Mouse (Mus musculus) midbrain, embryonic 10.5 days (tissue): Measurements from ENCODE around the gene C1ql1. TPM values are rescaled to one million over a fixed set of nuclear protein-coding genes. Genes with fewer than 3 reads are reported as not detected.

Experiments
- DNase-seq: peaks from one replicate; pipeline ENCODE4 v3.0.0-alpha.2; 2017; ENCODE audit warnings: low spot score
- H3K27ac ChIP-seq: fragments of 300-500 bp; sonication (generic); replicated peaks from 2 replicates; pipeline ENCODE4 v1.5.1; 2016; ENCODE audit warnings: mild to moderate bottlenecking
- H3K27me3 ChIP-seq: fragments of 300-500 bp; sonication (generic); 2 replicates; pipeline ENCODE4 v1.6.1; 2016; ENCODE audit warnings: low read depth, mild to moderate bottlenecking; ENCODE audit not compliant: poor library complexity, severe bottlenecking
- H3K36me3 ChIP-seq: fragments of 300-500 bp; sonication (generic); 2 replicates; pipeline ENCODE4 v1.6.1; 2016; ENCODE audit warnings: mild to moderate bottlenecking, moderate library complexity
- H3K4me1 ChIP-seq: fragments of 300-500 bp; sonication (generic); 2 replicates; pipeline ENCODE4 v1.6.1; 2016
- H3K4me3 ChIP-seq: fragments of 300-500 bp; sonication (generic); 2 replicates; pipeline ENCODE4 v1.5.1; 2016; ENCODE audit warnings: mild to moderate bottlenecking, moderate library complexity
- H3K9me3 ChIP-seq: fragments of 300-500 bp; sonication (generic); replicated peaks from 2 replicates; pipeline ENCODE4 v1.6.1; 2016; ENCODE audit warnings: mild to moderate bottlenecking
- WGBS: fragments of 180-500 bp; shearing (Covaris S2); methylation state at CpG from one replicate; pipeline ENCODE4 v1.1.7; 2016; 5-methylcytosine and 5-hydroxymethylcytosine counted together
- polyA plus RNA-seq: library from polyadenylated mRNA; unstranded; fragments of >200 nt; fragmentation: Nextera tagmentation; extraction: Ambion mirVana; gene quantifications from 2 replicates; pipeline ENCODE4 v1.2.1, GENCODE M21; 2016

Gene C1ql1
- polyA plus RNA-seq, result 3.0 and 5.8 TPM in 2 replicates

- peak within 1 kb of the TSS; percentile 73 for H3K27ac ChIP-seq
- under 1% methylated on average over 87 of the region's 87 CpGs for WGBS
- H3K4me3 ChIP-seq, result peak within 1 kb of the TSS; percentile 60
- peak; percentile 92 for DNase-seq
- peaks cover 48% of the 10 kb centered on the region for H3K4me1 ChIP-seq
- H3K9me3 ChIP-seq, result no peaks in the 10 kb centered on the region
- peaks cover 99% of the 10 kb centered on the region for H3K27me3 ChIP-seq
- H3K36me3 ChIP-seq, result no peaks in the 10 kb centered on the region
Observed at GRCm38 (mm10) chr11:102946265-102946991, at the start of gene C1ql1. Gene C1ql1 (minus strand): TSS chr11:102946688.

- Histone ChIP-seq H3K27me3 (peaks cover 27% of the 10 kb centered on the region), H3K4me1 (peaks cover 62% of the 10 kb centered on the region), H3K9me3 (no peaks in the 10 kb centered on the region), H3K4me3 (no peak overlapping the region), H3K36me3 (peaks cover 65% of the 10 kb centered on the region), H3K27ac (no peak overlapping the region)
- WGBS, result 92% methylated on average over 18 of the region's 18 CpGs
- DNase-seq, result no peak
Observed at GRCm38 (mm10) chr11:102994952-102995351, 48.5 kb upstream of the C1ql1 start.

- no peak for DNase-seq
- Histone ChIP-seq H3K27me3 (peaks cover 42% of the 10 kb centered on the region), H3K36me3 (peaks cover 51% of the 10 kb centered on the region), H3K9me3 (no peaks in the 10 kb centered on the region), H3K4me1 (peaks cover 55% of the 10 kb centered on the region), H3K4me3 (no peak overlapping the region), H3K27ac (no peak overlapping the region; the same call in 1 of the 2 replicates)
- WGBS, result 48% methylated on average over 17 of the region's 17 CpGs
Observed at GRCm38 (mm10) chr11:102993420-102994029, 47.0 kb upstream of the C1ql1 start.

GRCm38 (mm10) chr11:102992940-102993339 is 46.5 kb upstream of the C1ql1 start:
- DNase-seq, result peak; percentile 78
- Histone ChIP-seq H3K36me3 (peaks cover 45% of the 10 kb centered on the region), H3K4me3 (no peak overlapping the region), H3K27ac (no peak overlapping the region), H3K9me3 (no peaks in the 10 kb centered on the region), H3K27me3 (peaks cover 47% of the 10 kb centered on the region), H3K4me1 (peaks cover 49% of the 10 kb centered on the region)
- 5% methylated on average over 5 of the region's 5 CpGs for WGBS

DNA sequence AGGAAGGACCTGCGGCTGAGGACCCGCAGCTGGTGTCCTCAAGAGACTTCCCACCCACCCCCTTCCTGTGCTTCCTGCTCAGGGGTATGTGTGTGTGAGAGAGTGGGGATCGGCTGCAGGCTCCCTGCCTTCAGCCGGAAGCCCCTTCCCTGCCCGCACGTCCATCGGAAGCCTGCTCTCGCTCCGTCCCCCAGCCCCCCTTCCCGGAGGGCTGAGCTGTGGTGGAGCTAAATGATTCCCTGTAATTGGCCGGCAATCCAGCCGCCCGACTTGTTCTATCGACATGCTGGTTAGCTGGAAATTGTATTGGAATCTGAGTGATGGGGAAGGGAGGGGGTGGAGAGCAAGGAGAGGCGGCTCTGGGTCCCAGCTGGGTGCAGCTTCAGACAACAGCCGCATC is 45.2 kb upstream of the C1ql1 start:
- Histone ChIP-seq H3K36me3 (peaks cover 32% of the 10 kb centered on the region), H3K9me3 (no peaks in the 10 kb centered on the region), H3K27ac (peak overlapping the region; percentile 74), H3K27me3 (peaks cover 50% of the 10 kb centered on the region), H3K4me3 (peak overlapping the region; percentile 42), H3K4me1 (peaks cover 51% of the 10 kb centered on the region)
- DNase-seq, result peak; percentile 45
- WGBS, result 2% methylated on average over 16 of the region's 16 CpGs

- Histone ChIP-seq H3K27ac (peak overlapping the region; percentile 3; the same call in 1 of the 2 replicates), H3K4me3 (peak overlapping the region; percentile 54), H3K27me3 (peaks cover 58% of the 10 kb centered on the region), H3K9me3 (no peaks in the 10 kb centered on the region), H3K4me1 (peaks cover 56% of the 10 kb centered on the region), H3K36me3 (peaks cover 17% of the 10 kb centered on the region)
- WGBS, result 1% methylated on average over 29 of the region's 29 CpGs
- DNase-seq, result peak; percentile 49
Observed at GRCm38 (mm10) chr11:102990152-102990663, 43.7 kb upstream of the C1ql1 start.

DNA sequence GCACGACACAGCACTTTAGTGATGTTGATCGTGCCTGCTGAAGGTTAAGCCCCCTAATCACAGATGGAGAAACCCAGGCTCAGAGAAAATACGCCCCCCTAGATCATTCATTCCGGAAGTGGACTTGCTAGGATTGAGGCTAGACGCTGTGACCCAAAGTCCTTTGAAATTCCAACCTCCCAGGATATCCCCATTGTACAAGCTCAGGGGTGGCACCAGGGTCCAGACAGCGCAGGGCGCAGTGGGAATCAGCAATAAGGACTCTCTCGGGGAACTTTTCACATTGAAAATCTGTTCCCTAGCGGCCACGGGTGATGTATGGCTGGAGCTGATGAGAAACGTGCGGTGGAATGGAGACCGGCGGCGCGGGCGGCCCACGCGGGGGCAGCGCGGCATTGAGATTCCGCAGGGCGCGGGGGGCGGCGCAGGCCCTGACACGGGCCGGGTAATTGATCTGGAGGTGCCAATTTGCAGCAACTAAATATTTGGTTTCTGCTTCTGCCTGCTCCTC is 43.2 kb upstream of the C1ql1 start:
- no peak for DNase-seq
- Histone ChIP-seq H3K27me3 (peaks cover 58% of the 10 kb centered on the region), H3K4me3 (peak overlapping the region; percentile 54), H3K36me3 (peaks cover 12% of the 10 kb centered on the region), H3K9me3 (no peaks in the 10 kb centered on the region), H3K27ac (peak overlapping the region; percentile 3; the same call in 1 of the 2 replicates), H3K4me1 (peaks cover 61% of the 10 kb centered on the region)
- 5% methylated on average over 28 of the region's 28 CpGs for WGBS

GRCm38 (mm10) chr11:102985160-102985559 is 38.7 kb upstream of the C1ql1 start:
- Histone ChIP-seq H3K27me3 (peaks cover 36% of the 10 kb centered on the region), H3K4me1 (peaks cover 34% of the 10 kb centered on the region), H3K9me3 (no peaks in the 10 kb centered on the region), H3K36me3 (no peaks in the 10 kb centered on the region), H3K27ac (no peak overlapping the region), H3K4me3 (no peak overlapping the region)
- 58% methylated on average over 6 of the region's 6 CpGs for WGBS
- DNase-seq, result no peak

- H3K4me1 ChIP-seq, result peaks cover 30% of the 10 kb centered on the region
- 74% methylated on average over 4 of the region's 4 CpGs for WGBS
- no peaks in the 10 kb centered on the region for H3K36me3 ChIP-seq
- DNase-seq, result no peak
- peak overlapping the region; percentile 52; the same call in 1 of the 2 replicates for H3K27ac ChIP-seq
- H3K9me3 ChIP-seq, result no peaks in the 10 kb centered on the region
- peaks cover 32% of the 10 kb centered on the region for H3K27me3 ChIP-seq
- no peak overlapping the region for H3K4me3 ChIP-seq
Observed at GRCm38 (mm10) chr11:102984615-102985014, 38.1 kb upstream of the C1ql1 start.

GRCm38 (mm10) chr11:102984086-102984485 is 37.6 kb upstream of the C1ql1 start:
- peaks cover 27% of the 10 kb centered on the region; the same call in 1 of the 2 replicates for H3K4me1 ChIP-seq
- H3K4me3 ChIP-seq, result no peak overlapping the region
- no peak overlapping the region for H3K27ac ChIP-seq
- no peak for DNase-seq
- H3K9me3 ChIP-seq, result no peaks in the 10 kb centered on the region
- H3K36me3 ChIP-seq, result no peaks in the 10 kb centered on the region
- 94% methylated on average over 9 of the region's 9 CpGs for WGBS
- H3K27me3 ChIP-seq, result peaks cover 30% of the 10 kb centered on the region

DNA sequence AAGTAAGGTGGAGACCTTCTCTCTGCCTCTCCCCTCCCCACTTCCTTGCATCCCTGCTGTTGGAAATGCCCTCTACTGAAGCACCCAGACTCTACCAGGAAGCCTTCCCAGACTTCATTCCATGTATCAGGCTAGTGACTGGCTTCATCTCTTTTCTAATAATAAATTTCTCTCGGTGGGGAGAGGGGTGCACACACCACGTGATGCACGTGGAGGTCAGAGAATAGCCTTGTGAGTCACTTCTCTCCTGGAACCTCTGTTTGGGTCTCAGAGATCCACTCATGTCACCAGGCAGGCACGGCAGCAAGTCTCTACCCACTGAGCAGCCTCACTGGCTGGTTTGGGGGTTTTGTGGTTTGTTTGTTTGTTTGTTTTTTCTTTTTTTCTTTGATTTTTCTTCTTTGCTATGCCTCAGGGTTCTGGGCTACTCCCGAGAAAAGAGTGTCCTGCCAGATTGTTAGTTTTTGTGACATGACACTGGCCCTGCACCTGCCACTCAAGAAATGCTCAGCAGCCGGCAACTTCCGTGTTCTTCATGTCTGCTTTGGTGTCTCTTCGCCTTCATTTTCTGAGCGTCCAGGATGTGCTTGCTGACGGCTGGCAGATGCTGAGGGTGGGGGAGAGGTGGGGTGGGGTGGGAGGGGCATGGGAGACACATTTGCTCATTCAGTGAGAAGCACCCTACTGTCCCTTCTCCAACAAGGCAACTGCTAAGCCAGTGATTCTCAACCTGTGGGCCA is 34.8 kb upstream of the C1ql1 start:
- H3K4me1 ChIP-seq, result peaks cover 29% of the 10 kb centered on the region; the same call in 1 of the 2 replicates
- 76% methylated on average over 10 of the region's 10 CpGs for WGBS

GRCm38 (mm10) chr11:102978052-102978666 is 31.7 kb upstream of the C1ql1 start:
- peaks cover 11% of the 10 kb centered on the region for H3K27me3 ChIP-seq
- peaks cover 13% of the 10 kb centered on the region; the same call in 1 of the 2 replicates for H3K4me1 ChIP-seq
- no peaks in the 10 kb centered on the region for H3K36me3 ChIP-seq
- no peak for DNase-seq
- no peaks in the 10 kb centered on the region for H3K9me3 ChIP-seq
- H3K4me3 ChIP-seq, result no peak overlapping the region
- 68% methylated on average over 6 of the region's 6 CpGs for WGBS
- H3K27ac ChIP-seq, result no peak overlapping the region

More for the DNA sequence above, 34.8 kb upstream of the C1ql1 start:
- no peaks in the 10 kb centered on the region for H3K36me3 ChIP-seq
- no peak for DNase-seq
- no peak overlapping the region for H3K27ac ChIP-seq
- peaks cover 18% of the 10 kb centered on the region for H3K27me3 ChIP-seq
- no peaks in the 10 kb centered on the region for H3K9me3 ChIP-seq
- no peak overlapping the region for H3K4me3 ChIP-seq
